Mouse (Mus musculus) heart, embryonic 16.5 days (tissue): ENCODE data around the gene G0s2. TPM values are rescaled to one million over a fixed set of nuclear protein-coding genes. Genes with fewer than 3 reads are reported as not detected.
"Not testable (repeated sequence)": the region's sequence is repeated elsewhere in the genome, so short reads cannot be mapped to it uniquely, and the experiment has no call there.

ENCODE experiments used
- ATAC-seq: fragments of 200-750 bp; cut with Nextera tagmentation; replicated peaks from 2 replicates; pipeline ENCODE4 v1.8.0; 2017; ENCODE audit warnings: moderate number of reproducible peaks; ENCODE audit not compliant: insufficient read depth, low FRiP score; ENCODE audit errors: extremely low read depth
- H3K27ac ChIP-seq: fragments of 300-500 bp; sonication (generic); 2 replicates; pipeline ENCODE4 v1.5.1; 2014; ENCODE audit warnings: mild to moderate bottlenecking, low read length, control low read depth, moderate library complexity
- H3K27me3 ChIP-seq: fragments of 300-500 bp; sonication (generic); 2 replicates; pipeline ENCODE4 v1.6.1; 2014; ENCODE audit warnings: low read length, mixed read lengths; ENCODE audit not compliant: control insufficient read depth, insufficient read depth
- H3K36me3 ChIP-seq: fragments of 300-500 bp; sonication (generic); 2 replicates; pipeline ENCODE4 v1.6.1; 2014; ENCODE audit not compliant: control insufficient read depth, insufficient read depth
- H3K4me1 ChIP-seq: fragments of 300-500 bp; sonication (generic); 2 replicates; pipeline ENCODE4 v1.6.1; 2014; ENCODE audit warnings: low read length, mixed read lengths; ENCODE audit not compliant: control insufficient read depth, insufficient read depth
- H3K4me2 ChIP-seq: fragments of 300-500 bp; sonication (generic); 2 replicates; pipeline ENCODE4 v1.6.1; 2014; ENCODE audit warnings: low read depth, mild to moderate bottlenecking, control low read depth, low read length
- H3K4me3 ChIP-seq: fragments of 300-500 bp; sonication (generic); 2 replicates; pipeline ENCODE4 v1.5.1; 2014; ENCODE audit warnings: mild to moderate bottlenecking, control low read depth, low read length
- H3K9ac ChIP-seq: fragments of 300-500 bp; sonication (generic); 2 replicates; pipeline ENCODE4 v1.6.1; 2014; ENCODE audit warnings: low read length, control low read depth
- H3K9me3 ChIP-seq: fragments of 300-500 bp; sonication (generic); replicated peaks from 2 replicates; pipeline ENCODE4 v1.6.1; 2016; ENCODE audit warnings: low read length; ENCODE audit not compliant: control insufficient read depth
- WGBS: fragments of 180-500 bp; shearing (Covaris S2); extraction: QIAGEN DNeasy Blood & Tissue Kit; methylation state at CpG from one replicate; pipeline ENCODE4 v1.1.7; 2014; 5-methylcytosine and 5-hydroxymethylcytosine counted together
- polyA plus RNA-seq: library from polyadenylated mRNA; unstranded; fragments of >200 nt; fragmentation: Nextera tagmentation; extraction: Ambion mirVana; gene quantifications from 2 replicates; pipeline ENCODE4 v1.2.1, GENCODE M21; 2015

Gene G0s2
- polyA plus RNA-seq, 1 experiment from 2014 or later: 118 TPM

- no peaks in the 10 kb centered on the region for H3K36me3 ChIP-seq
- ATAC-seq: no peak
- H3K27me3 ChIP-seq: no peaks in the 10 kb centered on the region
- H3K4me1 ChIP-seq: no peaks in the 10 kb centered on the region
- no peak overlapping the region for H3K4me2 ChIP-seq
- no peak overlapping the region for H3K27ac ChIP-seq
- H3K9me3 ChIP-seq: no peaks in the 10 kb centered on the region
- WGBS: 73% methylated on average over 3 of the region's 3 CpGs
- H3K4me3 ChIP-seq: no peak overlapping the region
- H3K9ac ChIP-seq: no peak overlapping the region
Measured at GRCm38 (mm10) chr1:193293926-193294325, 20.9 kb upstream of the G0s2 start.

- Histone ChIP-seq H3K4me2 (no peak overlapping the region), H3K4me3 (no peak overlapping the region), H3K9me3 (no peaks in the 10 kb centered on the region), H3K9ac (no peak overlapping the region), H3K36me3 (no peaks in the 10 kb centered on the region), H3K27ac (no peak overlapping the region), H3K4me1 (no peaks in the 10 kb centered on the region), H3K27me3 (no peaks in the 10 kb centered on the region)
- no peak for ATAC-seq
- WGBS: 52% methylated on average over 2 of the region's 2 CpGs
Measured at GRCm38 (mm10) chr1:193293039-193293438, 20.0 kb upstream of the G0s2 start.

- H3K9ac ChIP-seq: no peak overlapping the region
- H3K27ac ChIP-seq: no peak overlapping the region
- no peaks in the 10 kb centered on the region for H3K36me3 ChIP-seq
- H3K4me2 ChIP-seq: no peak overlapping the region
- H3K27me3 ChIP-seq: no peaks in the 10 kb centered on the region
- H3K4me3 ChIP-seq: no peak overlapping the region
- H3K9me3 ChIP-seq: no peaks in the 10 kb centered on the region
- H3K4me1 ChIP-seq: no peaks in the 10 kb centered on the region
- ATAC-seq: no peak
Measured at GRCm38 (mm10) chr1:193290686-193291085, 17.7 kb upstream of the G0s2 start.

GRCm38 (mm10) chr1:193289914-193290313 lies 16.9 kb upstream of the G0s2 start:
- ATAC-seq: no peak
- no peaks in the 10 kb centered on the region for H3K9me3 ChIP-seq
- H3K27ac ChIP-seq: no peak overlapping the region
- no peak overlapping the region for H3K4me2 ChIP-seq
- H3K36me3 ChIP-seq: no peaks in the 10 kb centered on the region
- no peak overlapping the region for H3K9ac ChIP-seq
- H3K4me3 ChIP-seq: no peak overlapping the region
- no peaks in the 10 kb centered on the region for H3K4me1 ChIP-seq
- no peaks in the 10 kb centered on the region for H3K27me3 ChIP-seq
- WGBS: 72% methylated on average over 5 of the region's 5 CpGs

- H3K9ac ChIP-seq: no peak overlapping the region
- H3K4me3 ChIP-seq: no peak overlapping the region
- no peaks in the 10 kb centered on the region for H3K9me3 ChIP-seq
- H3K4me1 ChIP-seq: no peaks in the 10 kb centered on the region; the same call in 1 of the 2 replicates
- no peak for ATAC-seq
- no peaks in the 10 kb centered on the region for H3K27me3 ChIP-seq
- 86% methylated on average over 3 of the region's 3 CpGs for WGBS
- H3K36me3 ChIP-seq: no peaks in the 10 kb centered on the region
- H3K4me2 ChIP-seq: no peak overlapping the region
- H3K27ac ChIP-seq: no peak overlapping the region
Measured at GRCm38 (mm10) chr1:193289076-193289475, 16.1 kb upstream of the G0s2 start.

GRCm38 (mm10) chr1:193287578-193287977 lies 14.6 kb upstream of the G0s2 start:
- H3K4me2 ChIP-seq: no peak overlapping the region
- H3K27me3 ChIP-seq: no peaks in the 10 kb centered on the region
- no peaks in the 10 kb centered on the region for H3K36me3 ChIP-seq
- H3K27ac ChIP-seq: no peak overlapping the region
- no peak overlapping the region for H3K9ac ChIP-seq
- no peaks in the 10 kb centered on the region; the same call in 1 of the 2 replicates for H3K4me1 ChIP-seq
- no peak for ATAC-seq
- H3K4me3 ChIP-seq: no peak overlapping the region
- H3K9me3 ChIP-seq: no peaks in the 10 kb centered on the region
- WGBS: 85% methylated on average over 2 of the region's 2 CpGs

GRCm38 (mm10) chr1:193285766-193286325 lies 12.8 kb upstream of the G0s2 start:
- WGBS: 65% methylated on average over 3 of the region's 3 CpGs
- ATAC-seq, H3K9me3 ChIP-seq, H3K36me3 ChIP-seq, H3K4me2 ChIP-seq, H3K4me1 ChIP-seq, H3K4me3 ChIP-seq, H3K9ac ChIP-seq, H3K27me3 ChIP-seq: not testable (repeated sequence)
- H3K27ac ChIP-seq: peak overlapping the region; percentile 10; the same call in 1 of the 2 replicates

- ATAC-seq: no peak
- Histone ChIP-seq H3K36me3 (no peaks in the 10 kb centered on the region), H3K9ac (no peak overlapping the region), H3K27ac (no peak overlapping the region), H3K27me3 (no peaks in the 10 kb centered on the region), H3K4me1 (no peaks in the 10 kb centered on the region; the same call in 1 of the 2 replicates), H3K9me3 (no peaks in the 10 kb centered on the region), H3K4me3 (no peak overlapping the region), H3K4me2 (no peak overlapping the region)
- 81% methylated on average over 7 of the region's 7 CpGs for WGBS
Measured at GRCm38 (mm10) chr1:193284228-193284779, 11.3 kb upstream of the G0s2 start.

GRCm38 (mm10) chr1:193281344-193281743 lies 8.3 kb upstream of the G0s2 start:
- WGBS: 86% methylated on average over 2 of the region's 2 CpGs
- Histone ChIP-seq H3K4me3 (no peak overlapping the region), H3K27ac (no peak overlapping the region), H3K27me3 (no peaks in the 10 kb centered on the region), H3K36me3 (no peaks in the 10 kb centered on the region), H3K4me2 (no peak overlapping the region), H3K9me3 (no peaks in the 10 kb centered on the region), H3K9ac (no peak overlapping the region), H3K4me1 (peaks cover 4% of the 10 kb centered on the region)
- ATAC-seq: no peak
